Mouse (Mus musculus): ENCODE data around the gene Rasgef1c.

DNA sequence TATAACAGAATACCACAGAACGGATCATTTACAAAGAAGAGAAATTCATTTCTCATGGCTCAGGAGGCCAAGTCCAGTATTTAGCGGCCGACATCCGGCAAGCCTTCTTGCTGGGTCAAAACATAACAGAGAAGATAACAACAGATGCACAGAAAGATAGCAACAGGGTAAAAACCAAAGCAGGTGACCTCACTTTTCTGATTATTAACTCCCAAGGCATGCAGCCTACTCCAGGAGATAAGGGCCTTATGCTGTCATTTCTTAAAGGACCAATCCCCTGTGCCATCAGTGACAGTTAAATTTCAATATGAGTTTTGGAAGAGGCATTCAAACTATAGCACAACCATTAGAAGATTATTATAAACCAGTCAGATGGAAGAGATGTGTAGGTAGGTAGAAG, 101.2 kb downstream of the Rasgef1c start:
- TF ChIP-seq CTCF (IDR thresholded peaks at IDR 0.05) = no peak
- no peak for TF ChIP-seq POLR2A (IDR thresholded peaks at IDR 0.05; ENCODE audit: insufficient read depth, low read depth, low read length)
